ENCODE assay signal across 8 mouse cellular contexts in the genomic region with DNA sequence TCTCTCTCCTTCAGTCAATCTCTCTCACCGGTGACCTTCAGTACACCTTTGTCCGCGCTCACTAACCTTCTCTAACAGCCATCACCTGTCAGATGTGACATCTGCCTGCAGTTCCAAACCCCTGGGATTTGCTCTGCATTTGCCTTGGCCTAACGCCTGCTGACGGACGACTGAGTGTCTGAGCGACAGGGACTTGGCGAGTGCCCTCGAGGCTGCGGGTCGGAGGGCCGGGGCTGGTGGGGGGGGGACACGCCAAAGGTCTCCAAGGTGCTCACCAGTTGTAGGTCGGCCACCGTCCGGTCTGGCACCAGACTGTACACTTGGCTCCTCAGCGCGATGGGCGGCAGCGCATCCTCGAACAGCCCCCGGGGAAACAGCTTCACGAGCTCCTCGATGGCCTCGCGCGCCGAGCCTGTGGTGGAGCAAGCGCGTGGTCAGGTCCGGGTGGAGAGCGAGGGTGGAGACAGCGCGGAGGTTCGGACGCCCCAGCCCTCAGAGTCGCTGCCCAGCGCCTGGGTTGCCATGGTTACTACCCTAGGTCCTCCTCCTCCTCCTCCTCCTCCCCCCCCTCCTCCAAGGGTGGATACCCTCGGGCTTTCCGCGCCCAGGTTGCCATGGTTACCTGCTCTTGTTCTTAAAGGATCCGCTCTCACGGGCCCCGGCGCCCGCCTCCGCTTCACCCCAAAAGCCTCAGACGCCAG. TPM values are rescaled to one million over a fixed set of nuclear protein-coding genes. Genes with fewer than 3 reads are reported as not detected.
DNase-seq lines count a peak whose midpoint lies in the region; ATAC-seq and TF ChIP-seq lines count a peak whose summit lies in the region.

No protein-coding gene starts in this region.

- peak overlapping the region; percentile 3; the same call in 1 of the 2 replicates for H3K27ac ChIP-seq in heart, embryonic 11.5 days (ENCODE audit: low read depth, low read length)
- H3K27ac ChIP-seq in MEL (ENCODE audit: control insufficient read depth, low read depth, low read length): peak overlapping the region; percentile 51
- H3K27ac ChIP-seq in forebrain, postnatal 0 days (ENCODE audit: low read depth, low read length): peak overlapping the region; percentile 86
- H3K27ac ChIP-seq in liver, embryonic 16.5 days (ENCODE audit: low read length): peak overlapping the region; percentile 81

- H3K4me1 ChIP-seq in heart, embryonic 11.5 days (ENCODE audit: control insufficient read depth, insufficient read depth, low read length): peaks cover 16% of the 10 kb centered on the region
- peaks cover 0 to 8% of the 10 kb centered on the region in 2 experiments; a peak in 2 of 4 replicates for H3K4me1 ChIP-seq in MEL (ENCODE audit: control insufficient read depth in 1 of 2, insufficient read depth in 2 of 2, low read length in 2 of 2)
- H3K4me1 ChIP-seq in forebrain, postnatal 0 days (ENCODE audit: insufficient read depth): 0 out of 2 replicates have a peak, but pooled peaks cover 14% of the 10 kb centered on the region
- peaks cover 34% of the 10 kb centered on the region for H3K4me1 ChIP-seq in liver, embryonic 16.5 days (ENCODE audit: control insufficient read depth, low read depth, low read length)

- TF ChIP-seq RAD21 in MEL (IDR thresholded peaks at IDR 0.05; ENCODE audit: low read depth, low read length): no peak

- TF ChIP-seq EP300 in MEL (IDR thresholded peaks at IDR 0.05; ENCODE audit: low read depth in 1 of 2, low read length in 2 of 2): no peak

- H3K4me3 ChIP-seq in heart, embryonic 11.5 days (ENCODE audit: low read depth, low read length): peak overlapping the region; percentile 72
- peak overlapping the region; percentile 91 to 96 for H3K4me3 ChIP-seq in MEL (ENCODE audit: control insufficient read depth in 1 of 2, insufficient read depth in 1 of 2, low read depth in 2 of 2, low read length in 2 of 2)
- H3K4me3 ChIP-seq in forebrain, postnatal 0 days (ENCODE audit: low read depth, low read length): peak overlapping the region; percentile 76
- H3K4me3 ChIP-seq in liver, embryonic 16.5 days (ENCODE audit: low read depth, low read length): peak overlapping the region; percentile 94

- H3K27me3 ChIP-seq in heart, embryonic 11.5 days (ENCODE audit: control insufficient read depth, insufficient read depth, low read length): no peaks in the 10 kb centered on the region
- no peaks in the 10 kb centered on the region for H3K27me3 ChIP-seq in MEL (ENCODE audit: control insufficient read depth in 1 of 2, insufficient read depth in 2 of 2, low read length in 2 of 2)
- no peaks in the 10 kb centered on the region for H3K27me3 ChIP-seq in forebrain, postnatal 0 days (ENCODE audit: insufficient read depth, low read length)
- H3K27me3 ChIP-seq in liver, embryonic 16.5 days (ENCODE audit: control insufficient read depth, insufficient read depth, low read depth, low read length): no peaks in the 10 kb centered on the region

- WGBS in heart, embryonic 11.5 days (ENCODE audit: insufficient replicate concordance): 4% methylated on average over 48 of the region's 48 CpGs
- WGBS in forebrain, postnatal 0 days: 5% methylated on average over 47 of the region's 48 CpGs
- 5% methylated on average over 47 of the region's 48 CpGs for WGBS in liver, embryonic 16.5 days (ENCODE audit: insufficient replicate concordance)

- peak; percentile 84 for ATAC-seq in heart, embryonic 11.5 days (replicated peaks; ENCODE audit: insufficient number of reproducible peaks, low FRiP score, low TSS enrichment)
- ATAC-seq in forebrain, postnatal 0 days: peak; percentile 75
- peak; percentile 79 for ATAC-seq in liver, embryonic 16.5 days (ENCODE audit: low read depth)

- TF ChIP-seq POLR2A in MEL (IDR thresholded peaks at IDR 0.05; ENCODE audit: control insufficient read depth in 1 of 2, insufficient read depth in 1 of 2, low read depth in 1 of 2, low read length in 2 of 2, poor library complexity in 1 of 2): no peak

- DNase-seq in heart, adult 11 months: no peak
- no peak for DNase-seq in MEL (ENCODE audit: low read depth, low spot score)
- DNase-seq in forebrain, postnatal 0 days: peak; percentile 16
- no peak for DNase-seq in right cerebral cortex, postnatal 14 days
- no peak for DNase-seq in right cerebral cortex, adult 2 months (ENCODE audit: low spot score in 2 of 2)
- DNase-seq in left cerebral cortex, postnatal 14 days (ENCODE audit: low spot score in 2 of 2): no peak

- peaks cover 18% of the 10 kb centered on the region for H3K36me3 ChIP-seq in heart, embryonic 11.5 days (ENCODE audit: control insufficient read depth, insufficient read depth, low read length)
- no peaks in the 10 kb centered on the region; a peak in 2 of 4 replicates for H3K36me3 ChIP-seq in MEL (ENCODE audit: control insufficient read depth in 1 of 2, insufficient read depth in 2 of 2, low read length in 2 of 2)
- peaks cover 41% of the 10 kb centered on the region for H3K36me3 ChIP-seq in forebrain, postnatal 0 days (ENCODE audit: insufficient read depth)
- peaks cover 22% of the 10 kb centered on the region for H3K36me3 ChIP-seq in liver, embryonic 16.5 days (ENCODE audit: control insufficient read depth, insufficient read depth)

- H3K9ac ChIP-seq in heart, embryonic 11.5 days (ENCODE audit: low read depth, low read length): peak overlapping the region; percentile 76
- H3K9ac ChIP-seq in MEL (ENCODE audit: control insufficient read depth, low read depth, low read length, poor library complexity, severe bottlenecking): peak overlapping the region; percentile 82
- H3K9ac ChIP-seq in forebrain, postnatal 0 days: peak overlapping the region; percentile 76
- peak overlapping the region; percentile 70 for H3K9ac ChIP-seq in liver, embryonic 16.5 days (ENCODE audit: low read depth, low read length)

- intact Hi-C loops in left cerebral cortex, postnatal 14 days (cut with DNase I): loop anchor here (2.0 to 5.0 kb wide), 2 partner anchors 14 to 184 kb away; a partner anchor contains a TSS

- H3K9me3 ChIP-seq in heart, embryonic 11.5 days (replicated peaks; ENCODE audit: control insufficient read depth, low read length): no peaks in the 10 kb centered on the region
- no peaks in the 10 kb centered on the region for H3K9me3 ChIP-seq in MEL (replicated peaks; ENCODE audit: insufficient read depth, low read length)
- H3K9me3 ChIP-seq in forebrain, postnatal 0 days (ENCODE audit: low read length): no peaks in the 10 kb centered on the region
- H3K9me3 ChIP-seq in liver, embryonic 16.5 days (replicated peaks; ENCODE audit: control insufficient read depth, low read length): no peaks in the 10 kb centered on the region

- H3K4me2 ChIP-seq in heart, embryonic 11.5 days: peak overlapping the region; percentile 97
- H3K4me2 ChIP-seq in forebrain, postnatal 0 days (ENCODE audit: low read depth): peak overlapping the region; percentile 97
- H3K4me2 ChIP-seq in liver, embryonic 16.5 days (ENCODE audit: low read depth, low read length): peak overlapping the region; percentile 98

- TF ChIP-seq CTCF in MEL (IDR thresholded peaks at IDR 0.05 in 2 of 3, conservative IDR thresholded peaks at IDR 0.05 in 1 of 3; ENCODE audit: control insufficient read depth in 1 of 3, insufficient read depth in 1 of 3, low read depth in 2 of 3, low read length in 3 of 3, poor library complexity in 1 of 3, severe bottlenecking in 1 of 3): no peak
- no peak for TF ChIP-seq CTCF in forebrain, postnatal 0 days (IDR thresholded peaks at IDR 0.05; ENCODE audit: low read depth)

- H3K79me2 ChIP-seq in MEL (ENCODE audit: control insufficient read depth, insufficient read depth, low read length, poor library complexity): peaks cover 7% of the 10 kb centered on the region

RNA-seq across cellular contexts. Expression of a gene that starts 0.4 kb away (rescaled TPM):
- polyA plus RNA-seq in heart, embryonic 11.5 days (2014; fragmentation: Nextera tagmentation; extraction: Ambion mirVana): 15.7 and 17.8 TPM in 2 replicates
- 33.6 and 43.3 TPM in 2 replicates for total RNA-seq in MEL (2012; rRNA removed)
- polyA plus RNA-seq in MEL (2012; ENCODE audit: insufficient read depth in 1 of 2, insufficient read length in 2 of 2, low read depth in 1 of 2, low replicate concordance in 2 of 2, missing spikeins in 1 of 2): 10 to 100 TPM in 1 of 2 experiments, not detected in 1; 56.5 TPM
- 41.9 and 55.6 TPM in 2 replicates for total RNA-seq in forebrain, postnatal 0 days (2014; rRNA removed)
- 55.7 and 61.1 TPM in 2 replicates for polyA plus RNA-seq in forebrain, postnatal 0 days (2015; fragmentation: Nextera tagmentation; extraction: Ambion mirVana)
- 10.7 and 11.7 TPM in 2 replicates for polyA plus RNA-seq in liver, embryonic 16.5 days (2015; fragmentation: Nextera tagmentation; extraction: Ambion mirVana)
- 10 to 100 TPM; 58.2 to 59.3 TPM for total RNA-seq in left cerebral cortex, postnatal 14 days (2021)

RNA-seq across cellular contexts. Expression of a gene that starts 0.5 kb away (rescaled TPM):
- 37.3 and 38.7 TPM in 2 replicates for polyA plus RNA-seq in heart, embryonic 11.5 days (2014; fragmentation: Nextera tagmentation; extraction: Ambion mirVana)
- total RNA-seq in MEL (2012; rRNA removed): 15.2 and 18.0 TPM in 2 replicates
- 10 to 100 TPM in 1 of 2 experiments, not detected in 1; 39.7 TPM for polyA plus RNA-seq in MEL (2012; ENCODE audit: insufficient read depth in 1 of 2, insufficient read length in 2 of 2, low read depth in 1 of 2, low replicate concordance in 2 of 2, missing spikeins in 1 of 2)
- 40.0 and 46.0 TPM in 2 replicates for total RNA-seq in forebrain, postnatal 0 days (2014; rRNA removed)
- 56.0 and 57.8 TPM in 2 replicates for polyA plus RNA-seq in forebrain, postnatal 0 days (2015; fragmentation: Nextera tagmentation; extraction: Ambion mirVana)
- polyA plus RNA-seq in liver, embryonic 16.5 days (2015; fragmentation: Nextera tagmentation; extraction: Ambion mirVana): 25.6 and 27.6 TPM in 2 replicates
- total RNA-seq in left cerebral cortex, postnatal 14 days (2021): 10 to 100 TPM; 33.5 to 35.8 TPM

RNA-seq across cellular contexts. Expression of a gene that starts 13.7 kb away (rescaled TPM):
- polyA plus RNA-seq in heart, embryonic 11.5 days (2014; fragmentation: Nextera tagmentation; extraction: Ambion mirVana): 24.3 and 30.3 TPM in 2 replicates
- 29.6 and 34.9 TPM in 2 replicates for total RNA-seq in MEL (2012; rRNA removed)
- polyA plus RNA-seq in MEL (2012; ENCODE audit: insufficient read depth in 1 of 2, insufficient read length in 2 of 2, low read depth in 1 of 2, low replicate concordance in 2 of 2, missing spikeins in 1 of 2): 10 to 100 TPM in 1 of 2 experiments, not detected in 1; 47.0 TPM
- 91.8 and 97.7 TPM in 2 replicates for total RNA-seq in forebrain, postnatal 0 days (2014; rRNA removed)
- polyA plus RNA-seq in forebrain, postnatal 0 days (2015; fragmentation: Nextera tagmentation; extraction: Ambion mirVana): 36.9 and 42.8 TPM in 2 replicates
- polyA plus RNA-seq in liver, embryonic 16.5 days (2015; fragmentation: Nextera tagmentation; extraction: Ambion mirVana): 24.8 and 27.3 TPM in 2 replicates
- total RNA-seq in left cerebral cortex, postnatal 14 days (2021): 10 to 100 TPM; 68.5 to 73.1 TPM

RNA-seq across cellular contexts. Expression of a gene that starts 13.9 kb away (rescaled TPM):
- 89.9 and 96.8 TPM in 2 replicates for polyA plus RNA-seq in heart, embryonic 11.5 days (2014; fragmentation: Nextera tagmentation; extraction: Ambion mirVana)
- 58.8 and 67.6 TPM in 2 replicates for total RNA-seq in MEL (2012; rRNA removed)
- 100 to 1,000 TPM in 1 of 2 experiments, not detected in 1; 192 TPM for polyA plus RNA-seq in MEL (2012; ENCODE audit: insufficient read depth in 1 of 2, insufficient read length in 2 of 2, low read depth in 1 of 2, low replicate concordance in 2 of 2, missing spikeins in 1 of 2)
- total RNA-seq in forebrain, postnatal 0 days (2014; rRNA removed): 32.0 and 56.2 TPM in 2 replicates
- polyA plus RNA-seq in forebrain, postnatal 0 days (2015; fragmentation: Nextera tagmentation; extraction: Ambion mirVana): 49.6 and 54.6 TPM in 2 replicates
- polyA plus RNA-seq in liver, embryonic 16.5 days (2015; fragmentation: Nextera tagmentation; extraction: Ambion mirVana): 41.4 and 42.3 TPM in 2 replicates
- 10 to 100 TPM; 29.1 to 30.5 TPM for total RNA-seq in left cerebral cortex, postnatal 14 days (2021)

RNA-seq across cellular contexts. Expression of a gene that starts 26.0 kb away (rescaled TPM):
- 0.65 and 2.5 TPM in 2 replicates for polyA plus RNA-seq in heart, embryonic 11.5 days (2014; fragmentation: Nextera tagmentation; extraction: Ambion mirVana)
- total RNA-seq in MEL (2012; rRNA removed): 0.19 and 0.20 TPM in 2 replicates
- polyA plus RNA-seq in MEL (2012; ENCODE audit: insufficient read depth in 1 of 2, insufficient read length in 2 of 2, low read depth in 1 of 2, low replicate concordance in 2 of 2, missing spikeins in 1 of 2): 1 to 10 TPM in 1 of 2 experiments, not detected in 1; 3.1 TPM
- 0.67 and 1.4 TPM in 2 replicates for total RNA-seq in forebrain, postnatal 0 days (2014; rRNA removed)
- polyA plus RNA-seq in forebrain, postnatal 0 days (2015; fragmentation: Nextera tagmentation; extraction: Ambion mirVana): 1.0 and 1.7 TPM in 2 replicates
- polyA plus RNA-seq in liver, embryonic 16.5 days (2015; fragmentation: Nextera tagmentation; extraction: Ambion mirVana): 384 and 472 TPM in 2 replicates
- total RNA-seq in left cerebral cortex, postnatal 14 days (2021): under 1 TPM in 1 of 2 experiments, not detected in 1; 0.20 TPM

Comparison
In these comparisons a context has a peak if more than half of its experiments do, and no peak if none do; other contexts are left out.
1. H3K27ac ChIP-seq: peak in every context shown above with its lines; median percentile 86 in forebrain, postnatal 0 days; 81 in liver, embryonic 16.5 days; 51 in MEL; 3 in heart, embryonic 11.5 days.